Mouse (Mus musculus) heart, postnatal 0 days (tissue): ENCODE results near the gene Eml4.

ENCODE experiments used
- CTCF ChIP-seq: IDR thresholded peaks from 2 replicates; pipeline ENCODE4 v1.5.1; 2016; ENCODE audit warnings: antibody characterized with exemption, control low read depth, low read depth
- EP300 ChIP-seq: IDR thresholded peaks from 2 replicates; pipeline ENCODE4 v1.6.1; 2016; ENCODE audit warnings: antibody characterized with exemption, low read depth

DNA sequence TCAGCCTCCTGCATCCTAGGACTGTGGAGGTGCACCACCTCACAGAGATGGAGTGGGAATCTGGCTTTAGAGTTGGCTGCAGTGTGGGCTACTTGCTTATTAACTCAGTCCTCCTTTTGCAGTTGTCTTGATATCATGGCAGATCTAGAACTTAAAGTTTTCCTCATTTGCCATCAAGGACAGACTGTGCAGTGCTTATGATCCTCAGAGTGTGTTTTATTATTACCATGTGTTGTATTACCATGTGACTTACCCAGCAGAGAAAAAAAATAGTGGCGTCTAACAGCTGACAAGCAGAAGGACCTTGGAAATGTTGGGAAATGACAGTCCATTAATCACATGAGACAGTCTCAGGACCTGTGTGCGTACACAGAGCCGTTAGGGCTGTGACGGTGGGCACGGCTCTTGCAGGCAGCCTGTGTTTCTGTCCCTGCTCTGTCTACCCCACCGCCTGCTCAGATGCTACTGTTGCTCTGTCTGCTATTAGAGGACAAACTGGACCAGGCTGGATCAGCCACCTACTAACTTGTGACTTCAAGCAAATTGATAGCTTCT is 116.0 kb downstream of the Eml4 start:
- TF ChIP-seq CTCF (no peak), EP300 (no peak)
